Mouse (Mus musculus): ENCODE data around the gene Samd8. TPM values are rescaled to one million over a fixed set of nuclear protein-coding genes. Genes with fewer than 3 reads are reported as not detected.
A peak's percentile ranks its signal among the peaks of the same experiment; 100 is the strongest.

The Samd8 gene
- 19.6 and 22.9 TPM in 2 replicates for polyA plus RNA-seq (2012; ENCODE audit: insufficient read depth, insufficient read length, missing spikeins)

GRCm38 (mm10) chr14:21750008-21750880 is at the start of gene Samd8:
TSS of gene Samd8 (plus strand) at chr14:21750531.
- TF ChIP-seq POLR2A (IDR thresholded peaks at IDR 0.05; ENCODE audit: borderline replicate concordance, low read depth, low read length), result peak; percentile 14; the same call in 1 of the 2 replicates
- no peak for TF ChIP-seq CTCF (IDR thresholded peaks at IDR 0.05; ENCODE audit: low read depth, low read length)
- Histone ChIP-seq H3K27ac (ENCODE audit: insufficient read depth, low read depth, low read length) (peak within 1 kb of the TSS; percentile 63), H3K4me1 (ENCODE audit: control insufficient read depth, insufficient read depth, low read length) (peaks cover 50% of the 10 kb centered on the region), H3K4me3 (ENCODE audit: insufficient read depth, low read length) (peak within 1 kb of the TSS; percentile 81)

- no peak overlapping the region for H3K4me3 ChIP-seq (ENCODE audit: insufficient read depth, low read length)
- no peak for TF ChIP-seq POLR2A (IDR thresholded peaks at IDR 0.05; ENCODE audit: borderline replicate concordance, low read depth, low read length)
- no peak for TF ChIP-seq CTCF (IDR thresholded peaks at IDR 0.05; ENCODE audit: low read depth, low read length)
- no peak overlapping the region for H3K27ac ChIP-seq (ENCODE audit: insufficient read depth, low read depth, low read length)
- peaks cover 25% of the 10 kb centered on the region for H3K4me1 ChIP-seq (ENCODE audit: control insufficient read depth, insufficient read depth, low read length)
These were observed 47.6 kb upstream of the Samd8 start for GRCm38 (mm10) chr14:21702691-21703090.

- Histone ChIP-seq H3K27ac (ENCODE audit: insufficient read depth, low read depth, low read length) (no peak overlapping the region), H3K4me1 (ENCODE audit: control insufficient read depth, insufficient read depth, low read length) (peaks cover 30% of the 10 kb centered on the region), H3K4me3 (ENCODE audit: insufficient read depth, low read length) (no peak overlapping the region)
- TF ChIP-seq POLR2A (IDR thresholded peaks at IDR 0.05; ENCODE audit: borderline replicate concordance, low read depth, low read length) (no peak), CTCF (IDR thresholded peaks at IDR 0.05; ENCODE audit: low read depth, low read length) (no peak)
These were observed 47.1 kb upstream of the Samd8 start for GRCm38 (mm10) chr14:21703255-21703654.

DNA sequence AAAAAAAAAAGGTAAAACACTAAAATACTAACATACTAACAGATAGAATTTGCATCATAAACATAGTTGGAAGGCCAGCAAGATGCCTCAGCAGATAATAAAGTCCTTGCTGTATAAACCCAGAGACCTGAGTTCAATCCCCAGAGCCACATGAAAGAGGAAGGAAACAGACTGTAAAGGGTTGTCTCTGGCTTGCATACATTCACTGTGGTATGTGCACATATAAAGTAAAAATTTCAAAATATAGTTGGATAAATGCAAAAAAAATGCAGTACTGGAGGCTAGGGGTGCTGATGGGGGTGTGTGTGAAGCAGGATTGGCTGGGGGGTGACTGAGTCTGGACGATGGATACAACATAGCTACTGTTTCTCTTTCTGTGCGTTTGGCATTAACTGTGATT is 44.9 kb upstream of the Samd8 start:
- H3K4me1 ChIP-seq (ENCODE audit: control insufficient read depth, insufficient read depth, low read length), result peaks cover 35% of the 10 kb centered on the region
- TF ChIP-seq POLR2A (IDR thresholded peaks at IDR 0.05; ENCODE audit: borderline replicate concordance, low read depth, low read length) (no peak), CTCF (IDR thresholded peaks at IDR 0.05; ENCODE audit: low read depth, low read length) (no peak)
- no peak overlapping the region for H3K27ac ChIP-seq (ENCODE audit: insufficient read depth, low read depth, low read length)
- no peak overlapping the region for H3K4me3 ChIP-seq (ENCODE audit: insufficient read depth, low read length)

GRCm38 (mm10) chr14:21706759-21707571 is 43.4 kb upstream of the Samd8 start:
- Histone ChIP-seq H3K4me1 (ENCODE audit: control insufficient read depth, insufficient read depth, low read length) (peaks cover 35% of the 10 kb centered on the region), H3K27ac (ENCODE audit: insufficient read depth, low read depth, low read length) (peak overlapping the region; percentile 85), H3K4me3 (ENCODE audit: insufficient read depth, low read length) (no peak overlapping the region)
- TF ChIP-seq POLR2A (IDR thresholded peaks at IDR 0.05; ENCODE audit: borderline replicate concordance, low read depth, low read length), result no peak
- no peak for TF ChIP-seq CTCF (IDR thresholded peaks at IDR 0.05; ENCODE audit: low read depth, low read length)

GRCm38 (mm10) chr14:21709545-21709944 is 40.8 kb upstream of the Samd8 start:
- peaks cover 31% of the 10 kb centered on the region for H3K4me1 ChIP-seq (ENCODE audit: control insufficient read depth, insufficient read depth, low read length)

GRCm38 (mm10) chr14:21711231-21711630 is 39.1 kb upstream of the Samd8 start:
- Histone ChIP-seq H3K4me1 (ENCODE audit: control insufficient read depth, insufficient read depth, low read length) (peaks cover 22% of the 10 kb centered on the region), H3K4me3 (ENCODE audit: insufficient read depth, low read length) (no peak overlapping the region), H3K27ac (ENCODE audit: insufficient read depth, low read depth, low read length) (no peak overlapping the region)
- TF ChIP-seq POLR2A (IDR thresholded peaks at IDR 0.05; ENCODE audit: borderline replicate concordance, low read depth, low read length), result no peak
- TF ChIP-seq CTCF (IDR thresholded peaks at IDR 0.05; ENCODE audit: low read depth, low read length), result no peak

More at GRCm38 (mm10) chr14:21709545-21709944, 40.8 kb upstream of the Samd8 start:
- Histone ChIP-seq H3K4me3 (ENCODE audit: insufficient read depth, low read length) (no peak overlapping the region), H3K27ac (ENCODE audit: insufficient read depth, low read depth, low read length) (no peak overlapping the region)
- TF ChIP-seq POLR2A (IDR thresholded peaks at IDR 0.05; ENCODE audit: borderline replicate concordance, low read depth, low read length), result no peak
- no peak for TF ChIP-seq CTCF (IDR thresholded peaks at IDR 0.05; ENCODE audit: low read depth, low read length)

- no peak within 1 kb of the TSS for H3K4me3 ChIP-seq (ENCODE audit: insufficient read depth, low read length)
- no peak within 1 kb of the TSS for H3K27ac ChIP-seq (ENCODE audit: insufficient read depth, low read depth, low read length)
- TF ChIP-seq POLR2A (IDR thresholded peaks at IDR 0.05; ENCODE audit: borderline replicate concordance, low read depth, low read length), result no peak
- no peak for TF ChIP-seq CTCF (IDR thresholded peaks at IDR 0.05; ENCODE audit: low read depth, low read length)
- no peaks in the 10 kb centered on the region for H3K4me1 ChIP-seq (ENCODE audit: control insufficient read depth, insufficient read depth, low read length)
These were observed 35.8 kb upstream of the Samd8 start, which contains the start of gene Dupd1 for GRCm38 (mm10) chr14:21714486-21714885. TSS of gene Dupd1 (minus strand) at chr14:21714576.

GRCm38 (mm10) chr14:21719646-21720383 is 30.5 kb upstream of the Samd8 start:
- Histone ChIP-seq H3K4me1 (ENCODE audit: control insufficient read depth, insufficient read depth, low read length) (no peaks in the 10 kb centered on the region), H3K27ac (ENCODE audit: insufficient read depth, low read depth, low read length) (no peak overlapping the region), H3K4me3 (ENCODE audit: insufficient read depth, low read length) (no peak overlapping the region)
- no peak for TF ChIP-seq CTCF (IDR thresholded peaks at IDR 0.05; ENCODE audit: low read depth, low read length)
